Mouse (Mus musculus) mature B cell (primary cell): ENCODE measurements around the gene Ubqlnl.

ENCODE experiments used
- in situ Hi-C: fragments of 300-500 bp; cut with MboI; formaldehyde crosslinking; loops from 2 replicates; pipeline ENCODE4 v1.14.3; 2019

Ubqlnl gene

DNA sequence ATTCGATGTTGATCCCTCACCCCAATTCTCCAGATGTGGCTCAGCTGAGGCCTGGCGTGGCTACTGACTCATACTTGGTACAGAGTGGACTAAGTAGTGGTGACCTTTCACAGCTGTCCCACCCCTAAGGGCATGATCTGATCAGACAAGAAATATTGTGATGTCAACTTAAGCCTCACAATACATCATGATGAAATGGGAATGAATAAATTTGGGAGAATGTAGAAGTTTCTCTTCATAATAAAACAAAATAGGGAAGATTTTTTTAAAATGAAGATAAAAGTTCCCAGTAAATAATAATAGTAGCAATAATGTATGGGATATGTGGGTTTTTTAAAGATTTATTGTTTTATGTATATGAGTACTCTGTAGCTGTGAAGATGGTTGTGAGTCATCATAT is at the start of gene Ubqlnl:
TSS of gene Ubqlnl (minus strand) at position 101 of the 400 bp plus-strand sequence.
- in situ Hi-C loops, result no loop called here

GRCm38 (mm10) chr7:104199822-104200221 is 49.5 kb upstream of the Ubqlnl start:
- in situ Hi-C loops, result loop anchor here (25.0 kb wide), 1 partner anchor 412 kb away; the partner anchor contains the start of genes Olfr655, Olfr656 and Olfr657

GRCm38 (mm10) chr7:104195885-104196284 is 45.5 kb upstream of the Ubqlnl start, which contains the start of gene Olfr649:
TSS of gene Olfr649 (minus strand) at chr7:104195985.
- in situ Hi-C loops, result loop anchor here (25.0 kb wide), 1 partner anchor 416 kb away; the partner anchor contains the start of genes Olfr655, Olfr656 and Olfr657

DNA sequence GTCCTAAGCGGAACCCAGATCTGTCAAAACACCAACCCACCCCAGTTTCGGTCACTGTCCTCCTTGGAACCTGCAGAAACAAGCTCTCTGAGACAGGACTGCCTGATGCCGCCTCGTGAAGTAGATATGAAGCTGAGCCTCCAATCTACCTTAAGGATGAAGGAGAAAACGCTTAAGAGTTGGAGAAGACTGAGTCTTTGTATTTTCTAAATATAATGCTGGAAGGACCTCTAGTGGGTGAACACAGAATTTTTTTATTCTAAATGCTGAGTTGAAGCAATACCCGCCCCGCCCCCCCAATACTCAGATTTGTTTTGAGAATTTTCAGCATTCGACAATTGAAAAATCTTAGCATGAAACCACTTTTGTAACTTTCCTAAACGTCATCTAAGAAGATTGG is 40.9 kb upstream of the Ubqlnl start:
- in situ Hi-C loops, result loop anchor here (25.0 kb wide), 1 partner anchor 421 kb away; the partner anchor contains the start of genes Olfr655, Olfr656 and Olfr657

- in situ Hi-C loops, result loop anchor here (25.0 kb wide), 1 partner anchor 429 kb away; the partner anchor contains the start of genes Olfr655, Olfr656 and Olfr657
Observed at GRCm38 (mm10) chr7:104183292-104183691, 32.9 kb upstream of the Ubqlnl start, which contains the start of gene Olfr648. TSS of gene Olfr648 (minus strand) at chr7:104183392.

GRCm38 (mm10) chr7:104179074-104179473 is 28.7 kb upstream of the Ubqlnl start:
- in situ Hi-C loops, result loop anchor here (25.0 kb wide), 1 partner anchor 433 kb away; the partner anchor contains the start of genes Olfr655, Olfr656 and Olfr657

GRCm38 (mm10) chr7:104178422-104179054 is 28.2 kb upstream of the Ubqlnl start:
- in situ Hi-C loops, result loop anchor here (25.0 kb wide), 1 partner anchor 434 kb away; the partner anchor contains the start of genes Olfr655, Olfr656 and Olfr657

- in situ Hi-C loops, result loop anchor here (25.0 kb wide), 1 partner anchor 437 kb away; the partner anchor contains the start of genes Olfr655, Olfr656 and Olfr657
Observed at GRCm38 (mm10) chr7:104175085-104175484, 24.7 kb upstream of the Ubqlnl start.

- in situ Hi-C loops, result no loop called here
Observed at GRCm38 (mm10) chr7:104169634-104170204, 19.4 kb upstream of the Ubqlnl start.

DNA sequence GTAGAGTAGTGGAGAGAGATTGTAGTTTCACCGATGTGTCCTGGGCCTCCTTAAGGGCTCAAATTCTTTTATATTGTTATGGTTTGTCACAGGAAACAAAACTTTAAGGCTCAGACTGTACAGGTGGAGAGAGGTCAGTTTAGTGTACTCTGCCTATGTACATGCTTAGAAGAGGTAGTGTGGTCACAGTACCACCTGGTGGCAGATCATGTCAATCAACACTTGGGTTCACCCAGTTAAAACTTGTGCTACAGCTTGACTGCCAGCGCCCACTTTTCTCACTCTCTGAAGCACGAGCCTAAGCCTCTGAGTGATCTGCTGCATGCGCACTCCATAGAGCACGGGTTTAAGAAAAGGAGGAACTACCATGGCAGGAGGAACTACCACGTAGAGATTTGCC is 16.7 kb upstream of the Ubqlnl start:
- in situ Hi-C loops, result no loop called here

GRCm38 (mm10) chr7:104143179-104143578 is 7.2 kb downstream of the Ubqlnl start, which contains the start of gene Ubqln3:
TSS of gene Ubqln3 (minus strand) at chr7:104143279.
- in situ Hi-C loops, result no loop called here

DNA sequence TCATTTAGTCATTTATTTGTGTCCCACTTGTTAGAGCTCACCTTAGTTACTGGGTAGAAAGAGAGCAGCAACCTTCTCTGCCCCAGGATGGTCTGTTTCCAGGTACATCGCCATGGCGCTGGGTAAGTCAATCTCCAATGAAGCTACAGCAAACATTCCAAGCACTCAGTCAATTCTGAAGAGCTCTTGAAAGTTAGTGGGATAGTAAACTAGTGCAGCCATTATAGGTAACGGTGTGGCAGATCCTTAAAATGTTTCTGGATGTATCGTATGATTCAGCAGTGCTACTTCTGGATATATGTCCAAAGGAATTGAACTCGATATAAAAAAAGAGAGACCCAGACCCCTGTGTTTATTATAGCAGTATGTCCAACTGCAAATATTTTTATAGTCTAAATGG is 13.1 kb downstream of the Ubqlnl start, which contains the start of gene Olfr643:
TSS of gene Olfr643 (minus strand) at position 101 of the 400 bp plus-strand sequence.
- in situ Hi-C loops, result no loop called here

GRCm38 (mm10) chr7:104129726-104130125 is 20.6 kb downstream of the Ubqlnl start, which contains the start of gene Ubqln5:
TSS of gene Ubqln5 (minus strand) at chr7:104129826.
- in situ Hi-C loops, result no loop called here

- in situ Hi-C loops, result no loop called here
Observed at GRCm38 (mm10) chr7:104104757-104104972, 45.7 kb downstream of the Ubqlnl start, which contains the start of gene Olfr646. TSS of gene Olfr646 (plus strand) at chr7:104104873.

- in situ Hi-C loops, result no loop called here
Observed at GRCm38 (mm10) chr7:104103913-104104756, 46.2 kb downstream of the Ubqlnl start.
